Mouse (Mus musculus) thymus, postnatal 25 days (tissue): Measurements from ENCODE around the gene Cdyl.

Experiments used
- DNase-seq: peaks from one replicate; pipeline ENCODE4 v3.0.0; 2022

The Cdyl gene

GRCm38 (mm10) chr13:35659406-35659985 is at the start of gene Cdyl:
Cdyl (plus strand) TSS chr13:35659833.
- no peak for DNase-seq

- DNase-seq, result no peak
These were observed 48.9 kb upstream of the Cdyl start for GRCm38 (mm10) chr13:35610718-35611117.

DNA sequence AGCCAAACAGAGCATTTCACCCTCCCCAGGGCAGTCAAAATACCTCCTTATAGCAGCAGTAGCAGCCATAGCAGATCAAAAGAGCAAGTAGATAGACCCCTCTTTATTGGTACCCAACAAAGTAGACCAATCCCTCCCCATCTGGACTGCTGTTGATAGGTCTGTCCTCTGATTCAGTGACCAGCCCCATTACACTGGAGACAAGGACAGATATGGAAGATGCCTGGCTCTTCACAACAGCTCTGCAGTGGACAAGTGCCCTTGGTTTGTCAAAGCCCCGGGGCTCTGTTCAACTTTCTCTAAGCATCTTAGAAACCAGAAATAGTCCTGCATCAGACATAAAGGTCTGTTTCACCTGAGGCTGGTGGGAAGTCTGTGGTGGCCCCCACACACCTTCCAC is 47.1 kb upstream of the Cdyl start:
- DNase-seq, result no peak

DNA sequence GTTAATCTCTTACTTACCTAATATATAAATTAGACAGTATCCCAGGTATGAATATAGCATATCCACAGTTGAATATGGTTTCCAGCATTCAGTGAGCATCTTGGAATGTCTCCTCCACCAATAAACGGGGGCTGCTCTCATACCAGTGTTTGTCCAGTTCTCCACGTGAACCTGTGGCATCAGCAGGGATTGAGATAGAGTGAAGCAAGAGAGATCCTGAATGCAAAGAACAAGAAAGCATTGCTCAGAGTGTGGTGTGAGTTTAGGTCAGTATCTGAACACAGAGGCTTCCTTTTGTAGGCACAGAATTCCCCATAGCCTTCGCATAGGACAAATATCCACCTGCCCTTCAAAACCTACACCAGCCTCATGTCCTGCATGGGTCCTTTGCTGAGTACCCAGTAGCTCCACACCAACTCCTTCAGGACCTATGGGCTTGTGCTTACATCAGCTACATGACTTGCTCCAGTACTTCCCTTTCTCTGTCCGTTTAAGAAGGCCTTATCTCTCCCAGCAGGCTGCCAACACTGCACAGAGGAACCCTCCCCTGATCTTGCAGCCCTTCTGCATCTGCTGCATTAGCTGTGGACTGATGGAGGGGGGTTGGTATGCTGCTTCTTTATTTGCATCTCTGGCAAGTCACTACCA is 44.7 kb upstream of the Cdyl start:
- DNase-seq, result no peak

DNA sequence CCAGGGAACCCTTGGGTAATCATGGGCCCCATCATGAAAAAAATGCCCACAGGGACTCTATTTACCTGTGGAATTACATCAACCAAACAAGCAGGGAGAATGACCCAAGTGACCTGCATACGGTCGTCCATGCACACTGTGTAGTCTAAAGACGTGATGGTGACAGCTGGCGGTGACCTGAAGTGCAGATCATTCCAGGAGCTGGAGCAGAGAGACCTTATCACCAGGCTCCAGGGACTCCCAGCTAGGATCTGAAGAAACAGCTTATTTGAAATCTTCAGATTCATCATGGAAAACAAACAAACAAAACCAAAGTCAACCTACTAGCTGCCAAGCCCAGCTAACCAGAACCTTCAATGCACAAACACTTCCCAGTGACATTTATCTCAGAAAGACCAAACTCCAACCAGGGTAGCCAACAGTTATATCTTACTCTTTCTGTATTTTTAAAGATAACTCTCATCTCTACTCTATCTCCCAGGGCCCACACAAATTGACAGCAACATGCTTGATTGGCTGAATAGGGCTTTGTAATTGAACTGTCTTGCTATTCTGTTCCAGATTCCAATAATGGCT is 43.0 kb upstream of the Cdyl start:
- no peak for DNase-seq

DNA sequence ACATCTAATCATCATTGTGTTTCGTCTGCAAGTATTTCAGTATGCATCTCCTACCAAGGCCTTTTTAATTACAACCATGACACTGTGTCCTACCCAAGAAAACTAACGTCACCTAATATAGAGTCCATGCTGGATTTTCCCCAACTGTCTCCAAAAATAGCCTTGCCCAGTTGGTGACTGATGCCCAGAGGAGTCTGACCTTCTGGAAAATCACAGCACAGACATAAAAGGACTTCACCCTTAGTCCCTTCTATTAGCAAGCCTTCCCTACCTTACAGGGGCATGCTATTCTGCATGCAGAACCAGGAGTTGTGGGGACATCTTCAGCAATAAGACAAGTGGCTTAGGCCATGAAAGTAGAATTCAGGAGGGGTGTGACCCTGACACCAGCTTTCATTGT is 40.3 kb upstream of the Cdyl start:
- DNase-seq, result no peak

- DNase-seq, result no peak
These were observed 38.9 kb upstream of the Cdyl start for GRCm38 (mm10) chr13:35620756-35621155.

GRCm38 (mm10) chr13:35624831-35625230 is 34.8 kb upstream of the Cdyl start:
- DNase-seq, result no peak

DNA sequence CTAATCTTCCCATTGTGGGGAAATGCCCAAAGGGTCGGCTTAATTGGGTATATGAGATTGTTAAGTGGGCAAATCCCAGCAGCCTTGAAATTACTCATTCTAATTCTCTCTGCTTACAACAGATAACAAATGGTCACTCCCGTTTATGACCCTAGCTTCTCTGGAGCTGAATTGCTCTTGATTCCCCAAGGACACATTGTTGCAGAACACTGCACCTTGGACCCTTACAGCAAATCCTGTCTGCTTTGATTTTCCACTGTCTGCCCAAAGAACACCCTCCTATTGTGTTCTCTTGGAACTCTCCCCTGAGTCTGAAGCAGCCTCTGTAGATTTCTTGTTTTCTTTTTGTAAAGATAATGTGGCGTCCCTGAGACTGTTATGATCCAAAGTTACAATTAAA is 34.1 kb upstream of the Cdyl start:
- no peak for DNase-seq

DNA sequence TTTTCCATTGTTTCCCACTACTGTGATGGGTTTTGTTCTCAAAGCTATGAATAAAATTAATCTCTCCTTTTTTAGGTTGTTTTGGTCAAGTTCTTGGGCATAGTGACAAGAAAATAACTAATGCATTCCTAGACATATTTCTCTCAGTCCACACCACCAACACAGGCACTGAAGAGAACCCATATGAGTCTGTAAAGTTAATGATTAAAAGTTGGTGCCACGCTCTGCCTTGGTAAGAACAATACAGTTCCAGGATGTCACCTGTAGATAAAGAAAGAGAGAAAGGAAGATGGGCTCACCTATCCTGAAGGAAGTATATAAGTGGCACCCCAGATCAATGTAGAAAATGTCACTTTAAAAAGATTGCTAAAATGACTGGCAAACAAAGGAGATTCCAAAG is 32.3 kb upstream of the Cdyl start:
- no peak for DNase-seq

- no peak for DNase-seq
These were observed 12.4 kb upstream of the Cdyl start for GRCm38 (mm10) chr13:35647132-35647823.

GRCm38 (mm10) chr13:35650284-35650872 is 9.3 kb upstream of the Cdyl start:
- DNase-seq, result no peak

DNA sequence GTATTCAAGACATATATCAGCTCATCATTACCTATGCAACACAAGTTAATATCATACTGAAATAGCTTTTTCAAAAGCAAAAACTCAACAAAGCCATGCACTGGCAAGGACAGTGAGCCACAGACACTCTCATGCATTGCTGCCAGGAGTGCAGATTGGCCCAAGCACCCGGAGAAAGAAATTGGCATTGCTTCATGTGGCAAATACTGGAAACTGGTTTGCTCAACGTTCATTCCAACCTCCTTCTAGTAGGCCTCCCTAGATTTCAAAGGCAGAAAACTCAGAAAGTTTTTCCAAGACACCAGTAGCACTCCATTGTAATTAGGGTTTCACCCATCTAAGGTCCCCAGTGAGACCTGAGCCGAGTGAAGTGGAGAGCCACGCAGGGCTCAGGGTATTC is 6.8 kb upstream of the Cdyl start:
- DNase-seq, result no peak

- no peak for DNase-seq
These were observed 2.8 kb upstream of the Cdyl start for GRCm38 (mm10) chr13:35656853-35657252.

DNA sequence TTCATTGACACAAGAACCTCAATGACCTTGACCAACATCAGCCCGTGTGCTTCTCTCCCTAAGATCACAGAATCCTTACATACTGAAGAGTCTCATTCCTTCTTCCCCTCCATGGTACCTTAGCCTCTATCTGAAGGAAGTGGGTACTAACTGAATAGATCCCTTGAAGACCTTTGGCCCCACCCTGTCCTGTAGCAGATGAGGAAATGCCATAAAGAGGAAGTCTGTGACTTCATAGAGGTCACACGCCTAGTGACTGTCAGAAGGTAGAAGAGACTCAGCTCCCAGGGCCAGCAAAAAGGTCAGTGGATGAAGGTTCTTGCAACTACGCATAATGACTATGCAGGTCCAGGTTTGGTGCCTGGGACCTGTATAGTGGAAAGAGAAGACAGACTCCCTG is 5.8 kb downstream of the Cdyl start:
- DNase-seq, result no peak

DNA sequence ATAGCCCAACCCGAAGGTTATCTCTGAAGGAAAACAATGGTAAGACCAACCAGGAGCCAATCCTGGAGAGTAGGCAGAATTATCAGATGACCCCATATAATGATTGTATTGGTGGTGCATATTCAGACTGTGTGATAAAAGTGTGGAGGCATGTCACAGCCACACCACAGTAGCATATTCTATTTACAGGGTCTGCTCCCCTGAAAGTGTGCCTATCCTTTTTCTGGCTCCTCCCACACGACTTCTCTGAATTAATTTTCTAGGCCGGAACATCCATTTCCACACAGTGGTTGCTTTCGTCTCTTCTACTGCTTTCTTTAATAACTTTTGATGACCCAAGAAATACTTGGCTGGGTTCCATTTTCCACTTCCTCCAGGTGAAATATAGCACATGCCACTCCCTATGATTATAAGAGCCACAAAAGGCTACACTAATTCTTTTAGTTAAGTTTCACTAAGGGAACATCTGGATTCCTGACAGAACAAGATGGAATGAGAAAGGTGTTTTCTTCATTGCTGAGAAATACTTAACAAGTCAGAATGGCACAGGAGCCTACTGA is 10.4 kb downstream of the Cdyl start:
- DNase-seq, result no peak

DNA sequence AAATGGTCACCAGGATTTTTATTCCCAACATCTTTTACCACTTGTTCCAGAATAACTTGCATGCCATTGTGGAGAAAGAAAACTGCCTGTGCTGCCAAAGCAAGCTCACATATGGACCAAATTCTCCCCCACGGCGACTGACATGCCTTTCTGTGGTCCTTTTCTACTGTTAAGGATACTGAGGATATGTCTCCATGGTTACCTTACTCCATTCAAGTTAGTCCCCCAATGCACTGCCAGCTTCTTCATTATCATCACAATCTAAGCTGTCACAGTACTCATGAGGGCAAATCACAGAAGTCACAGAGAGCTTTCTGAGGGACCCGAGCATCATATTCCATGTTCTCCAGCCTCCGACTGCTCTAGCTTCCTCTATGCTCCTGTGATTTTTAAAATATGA is 11.2 kb downstream of the Cdyl start:
- no peak for DNase-seq

DNA sequence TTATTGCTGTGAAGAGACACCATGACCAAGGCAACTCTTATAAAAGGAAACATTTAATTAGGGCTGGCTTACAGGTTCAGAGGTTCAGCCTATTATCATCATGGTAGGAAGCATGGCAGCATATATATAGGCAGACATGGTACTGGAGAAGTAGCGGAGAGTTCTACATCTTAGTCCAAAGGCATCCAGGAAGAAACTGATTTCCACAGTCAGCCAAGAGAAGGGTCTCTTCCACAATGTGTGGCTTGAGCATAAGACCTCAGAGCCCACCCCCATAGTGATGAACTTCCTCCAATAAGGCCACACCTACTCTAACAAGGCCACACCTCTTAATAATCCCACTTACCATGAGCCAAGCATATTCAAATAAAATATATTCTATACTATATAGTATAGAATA is 17.3 kb downstream of the Cdyl start:
- DNase-seq, result no peak

GRCm38 (mm10) chr13:35677433-35678051 is 17.9 kb downstream of the Cdyl start:
- no peak for DNase-seq

- no peak for DNase-seq
These were observed 19.1 kb downstream of the Cdyl start for GRCm38 (mm10) chr13:35678691-35679090.

GRCm38 (mm10) chr13:35681361-35681760 is 21.7 kb downstream of the Cdyl start:
- no peak for DNase-seq

GRCm38 (mm10) chr13:35686273-35686672 is 26.6 kb downstream of the Cdyl start:
- no peak for DNase-seq

- no peak for DNase-seq
These were observed 29.9 kb downstream of the Cdyl start for GRCm38 (mm10) chr13:35689560-35689959.
